Mouse (Mus musculus) heart, adult 10 weeks (tissue): Measurements from ENCODE around the gene Trpv5. TPM values are rescaled to one million over a fixed set of nuclear protein-coding genes. Genes with fewer than 3 reads are reported as not detected.

Source experiments
- polyA plus RNA-seq: library from polyadenylated mRNA; stranded (reverse); fragments of 350-450 nt; fragmentation: Illumina TruSeq; extraction: RNeasy Lipid Tissue Mini Kit (QIAGEN cat#74804); gene quantifications from one replicate; pipeline ENCODE4 v1.2.3, GENCODE M21; 2014; ENCODE audit warnings: low read depth, low replicate concordance

Trpv5 gene
- not detected for polyA plus RNA-seq

DNA sequence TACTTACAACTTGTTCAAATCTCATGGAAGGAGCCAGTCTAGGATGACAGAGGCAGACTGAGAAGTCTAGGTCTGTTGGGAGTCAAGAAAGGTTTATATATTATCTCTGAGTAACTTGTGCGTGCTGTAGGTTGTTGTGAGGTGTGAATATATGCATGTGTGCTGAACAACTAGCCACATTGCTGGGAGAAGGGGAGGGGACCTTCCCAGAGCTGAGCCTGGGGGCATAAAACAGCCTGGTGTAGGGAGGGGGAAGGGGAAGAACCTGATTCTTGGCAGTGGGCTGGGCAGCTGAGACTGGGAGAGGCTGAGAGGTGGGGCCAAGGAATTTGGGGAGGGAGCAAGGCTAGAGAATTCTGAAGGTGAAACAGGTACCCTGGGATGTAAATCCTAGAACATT, at the start of gene Trpv5:
Gene Trpv5 (minus strand): TSS at position 101 of the 400 bp plus-strand sequence.

DNA sequence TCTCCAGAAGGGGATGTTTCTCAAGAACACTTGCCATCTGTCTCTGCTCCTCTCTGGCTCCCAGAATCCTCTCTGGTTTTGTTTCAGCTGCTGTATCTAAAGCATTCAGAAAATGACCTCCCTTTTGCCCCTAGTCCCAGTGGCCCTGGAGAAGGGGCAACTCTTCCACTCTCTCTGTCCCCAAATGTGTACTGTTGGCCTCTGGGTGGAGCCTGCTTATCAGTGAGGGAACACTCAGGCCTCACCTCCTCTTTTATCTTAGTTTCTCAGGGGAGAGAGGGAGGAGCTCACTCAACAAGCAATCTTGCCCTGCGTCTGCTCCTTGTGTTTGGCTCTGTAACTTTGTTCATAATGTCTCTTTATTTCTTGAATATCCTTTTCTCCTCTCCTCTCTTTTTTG, 23.6 kb upstream of the Trpv5 start, which contains the start of gene Kel:
Gene Kel (minus strand): TSS at position 217 of the 400 bp plus-strand sequence.

GRCm38 (mm10) chr6:41684131-41684530, 3.6 kb upstream of the Trpv5 start, which contains the start of gene Llcfc1:
Gene Llcfc1 (plus strand): TSS chr6:41684431.

GRCm38 (mm10) chr6:41636178-41636577, 44.4 kb downstream of the Trpv5 start, which contains the start of gene Trpv6:
Gene Trpv6 (minus strand): TSS chr6:41636405.

DNA sequence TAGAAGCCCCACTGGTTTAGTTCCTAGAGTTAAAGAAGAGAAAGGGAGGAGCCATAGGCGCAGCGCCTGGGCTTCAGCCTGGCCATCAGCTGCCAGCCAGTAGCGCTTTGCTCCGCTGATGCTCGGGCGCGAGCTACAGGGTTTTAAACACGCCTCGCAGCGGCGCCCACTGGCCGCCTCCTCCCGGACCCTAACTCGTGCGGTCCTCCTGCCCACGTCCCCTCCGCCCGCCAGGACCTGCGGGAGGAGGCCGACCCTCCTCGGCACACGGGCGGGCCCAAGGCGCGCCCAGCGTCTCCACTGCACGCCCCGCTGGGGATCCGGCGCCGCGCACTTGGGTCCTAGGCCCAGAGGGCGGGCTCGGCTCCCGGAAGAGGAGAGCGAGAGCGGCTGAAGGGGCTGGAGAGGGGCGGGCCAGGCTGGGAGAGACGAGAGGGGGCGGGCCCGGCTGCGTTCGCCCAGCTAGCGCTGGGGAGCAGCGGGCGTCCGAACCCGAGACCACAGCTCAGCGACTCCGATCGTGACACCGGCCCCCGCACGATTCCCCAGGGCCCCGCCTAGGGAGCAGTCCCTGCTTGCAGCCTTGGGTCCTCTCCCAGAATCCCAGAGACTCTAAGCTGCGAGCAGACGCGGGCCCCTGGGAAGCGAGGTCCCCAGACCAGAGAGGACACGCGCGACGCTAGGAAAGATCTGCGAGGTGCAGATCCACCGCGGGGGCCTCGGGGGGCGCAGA, 75.3 kb downstream of the Trpv5 start, which contains the start of gene Ephb6:
Gene Ephb6 (plus strand): TSS at position 422 of the 733 bp plus-strand sequence.

Other genes with a start within 250 kb of the Trpv5 start
- not detected for gene Gm10334, start 234.6 kb downstream of the Trpv5 start, polyA plus RNA-seq
- not detected for gene Prss1, start 221.8 kb downstream of the Trpv5 start, polyA plus RNA-seq
- not detected for gene Prss2, start 159.0 kb downstream of the Trpv5 start, polyA plus RNA-seq
- 1.6 TPM for gene Ephb6, start 75.3 kb downstream of the Trpv5 start, polyA plus RNA-seq
- gene Trpv6, start 44.4 kb downstream of the Trpv5 start, polyA plus RNA-seq: not detected
- not detected for gene Llcfc1, start 3.7 kb upstream of the Trpv5 start, polyA plus RNA-seq
- not detected for gene Kel, start 23.6 kb upstream of the Trpv5 start, polyA plus RNA-seq
- gene Olfr459, start 94.4 kb upstream of the Trpv5 start, polyA plus RNA-seq: not detected
- not detected for gene Pip, start 166.8 kb upstream of the Trpv5 start, polyA plus RNA-seq
- gene Sval2, start 172.2 kb upstream of the Trpv5 start, polyA plus RNA-seq: not detected